Mouse (Mus musculus) left cerebral cortex, adult 18-20 months (tissue): Measurements from ENCODE around the gene Gabpb2. TPM values are rescaled to one million over a fixed set of nuclear protein-coding genes. Genes with fewer than 3 reads are reported as not detected.

Experiments used
- DNase-seq, 2 experiments: peaks; one replicate each; pipeline ENCODE4 v3.0.0; 2021 to 2022; ENCODE audit warnings: low spot score in 2 of 2, mixed read lengths in 1 of 2
- total RNA-seq, 2 experiments: library from RNA; stranded (reverse); gene quantifications; 2 replicates each; pipeline ENCODE4 v1.2.3; 2021

The Gabpb2 gene
- total RNA-seq, 2 experiments from 2014 or later: 9.6 to 10.4 TPM

- DNase-seq: no peak
These were observed 18.6 kb downstream of the Gabpb2 start for GRCm38 (mm10) chr3:95199101-95199500.

- DNase-seq: no peak
These were observed 21.9 kb downstream of the Gabpb2 start for GRCm38 (mm10) chr3:95195772-95196171.

GRCm38 (mm10) chr3:95194721-95195135 lies 23.0 kb downstream of the Gabpb2 start:
- DNase-seq: no peak

GRCm38 (mm10) chr3:95186888-95187287 lies 30.8 kb downstream of the Gabpb2 start:
- no peak for DNase-seq

GRCm38 (mm10) chr3:95186100-95186499 lies 31.6 kb downstream of the Gabpb2 start:
- DNase-seq: no peak

- DNase-seq: no peak
These were observed 32.7 kb downstream of the Gabpb2 start for GRCm38 (mm10) chr3:95184796-95185577.

GRCm38 (mm10) chr3:95181841-95182240 lies 35.9 kb downstream of the Gabpb2 start:
- DNase-seq: no peak

GRCm38 (mm10) chr3:95179890-95180289 lies 37.8 kb downstream of the Gabpb2 start:
- no peak for DNase-seq

- DNase-seq: no peak
These were observed 38.8 kb downstream of the Gabpb2 start for GRCm38 (mm10) chr3:95178948-95179347.

GRCm38 (mm10) chr3:95177583-95177982 lies 40.1 kb downstream of the Gabpb2 start:
- no peak for DNase-seq

GRCm38 (mm10) chr3:95176500-95176899 lies 41.2 kb downstream of the Gabpb2 start:
- DNase-seq: no peak

- DNase-seq: peak; percentile 79 to 83
These were observed 43.6 kb downstream of the Gabpb2 start for GRCm38 (mm10) chr3:95174011-95174592.

- no peak for DNase-seq
These were observed 44.3 kb downstream of the Gabpb2 start for GRCm38 (mm10) chr3:95173256-95173949.

GRCm38 (mm10) chr3:95172526-95173255 lies 45.0 kb downstream of the Gabpb2 start:
- no peak for DNase-seq

GRCm38 (mm10) chr3:95171105-95171504 lies 46.6 kb downstream of the Gabpb2 start:
- no peak for DNase-seq

GRCm38 (mm10) chr3:95169996-95170395 lies 47.7 kb downstream of the Gabpb2 start:
- DNase-seq: no peak

GRCm38 (mm10) chr3:95164840-95165239 lies 52.9 kb downstream of the Gabpb2 start:
- DNase-seq: no peak

GRCm38 (mm10) chr3:95164256-95164550 lies 53.5 kb downstream of the Gabpb2 start:
- DNase-seq: no peak

GRCm38 (mm10) chr3:95163419-95164255 lies 54.1 kb downstream of the Gabpb2 start:
- no peak for DNase-seq

- DNase-seq: no peak
These were observed 55.4 kb downstream of the Gabpb2 start for GRCm38 (mm10) chr3:95162345-95162628.
